Mouse (Mus musculus) kidney, adult 2 months (tissue): Measurements from ENCODE around the gene Gm32687.
"Not testable (repeated sequence)": the region's sequence is repeated elsewhere in the genome, so short reads cannot be mapped to it uniquely, and the experiment has no call there.

Source experiments
- CTCF ChIP-seq: fragments of 200-500 bp; conservative IDR thresholded peaks from 2 replicates; pipeline ENCODE4 v1.5.1; 2011; ENCODE audit warnings: low read depth, mild to moderate bottlenecking, control low read depth, low read length, moderate library complexity, mixed read lengths; ENCODE audit not compliant: insufficient read depth, insufficient read length
- POLR2A ChIP-seq: fragments of 200-500 bp; IDR thresholded peaks from one replicate; pipeline ENCODE4 v1.6.1; 2011; ENCODE audit warnings: low read depth, low read length, control low read depth

DNA sequence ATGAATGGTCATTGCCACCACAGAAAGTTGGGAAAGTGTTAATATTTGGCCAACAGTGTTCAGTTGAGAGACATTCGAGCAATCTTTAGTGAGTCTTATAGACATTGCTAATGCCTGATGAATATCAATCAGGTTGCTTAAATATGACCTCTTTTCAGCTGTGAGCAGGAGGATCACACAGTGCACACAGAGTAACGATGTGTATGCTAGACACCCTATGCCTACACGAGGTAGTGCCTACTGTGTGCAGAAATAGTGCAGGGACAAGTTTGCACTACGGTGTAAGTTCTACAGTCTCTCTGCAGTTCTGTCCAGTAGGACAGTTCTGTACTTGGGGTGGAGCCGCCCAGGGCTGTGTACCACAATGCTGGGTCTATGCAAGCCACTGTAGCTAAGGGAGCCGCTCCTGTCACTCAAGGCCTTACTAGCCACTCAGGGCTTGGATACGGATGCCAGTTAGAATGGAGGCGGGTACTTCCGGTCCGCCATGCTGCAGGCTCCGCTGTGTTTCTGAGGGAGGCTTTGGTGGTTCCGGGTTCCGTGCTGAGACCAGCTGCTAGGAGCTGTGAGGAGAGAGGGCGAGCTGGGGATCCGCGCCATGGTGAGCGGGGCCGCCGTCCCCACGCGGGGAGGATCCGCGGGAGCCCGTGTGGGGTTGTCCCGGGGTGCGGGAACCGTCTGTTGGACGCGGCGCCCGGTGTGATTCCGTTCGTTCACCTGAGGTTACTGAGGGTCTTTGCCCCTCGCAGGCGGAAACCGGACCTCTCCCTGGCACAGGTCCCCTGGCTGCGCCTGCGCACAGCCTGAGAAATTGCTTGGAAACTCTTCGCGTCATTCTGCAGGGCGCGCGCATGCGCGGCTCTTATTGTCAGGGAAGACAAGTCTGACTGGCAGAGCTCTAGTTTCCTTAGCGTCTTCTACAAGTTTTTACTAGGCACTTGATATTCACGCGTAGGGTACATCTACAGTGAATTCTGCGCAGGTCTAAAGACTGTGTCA is at the start of gene Gm32687:
- TF ChIP-seq CTCF, POLR2A: not testable (repeated sequence)
